Mouse (Mus musculus) spleen, adult 2 months (tissue): ENCODE data around the gene Klk1b11.
"Not testable (repeated sequence)": the region's sequence is repeated elsewhere in the genome, so short reads cannot be mapped to it uniquely, and the experiment has no call there.

Source experiments
- CTCF ChIP-seq: fragments of 200-500 bp; IDR thresholded peaks from 2 replicates; pipeline ENCODE4 v1.5.1; 2011; ENCODE audit warnings: mild to moderate bottlenecking, inconsistent platforms; ENCODE audit not compliant: insufficient read depth, insufficient read length, insufficient replicate concordance; ENCODE audit errors: extremely low read depth
- POLR2A ChIP-seq: fragments of 200-500 bp; IDR thresholded peaks from 2 replicates; pipeline ENCODE4 v1.6.1; 2011; ENCODE audit warnings: low read depth, low read length, inconsistent platforms

DNA sequence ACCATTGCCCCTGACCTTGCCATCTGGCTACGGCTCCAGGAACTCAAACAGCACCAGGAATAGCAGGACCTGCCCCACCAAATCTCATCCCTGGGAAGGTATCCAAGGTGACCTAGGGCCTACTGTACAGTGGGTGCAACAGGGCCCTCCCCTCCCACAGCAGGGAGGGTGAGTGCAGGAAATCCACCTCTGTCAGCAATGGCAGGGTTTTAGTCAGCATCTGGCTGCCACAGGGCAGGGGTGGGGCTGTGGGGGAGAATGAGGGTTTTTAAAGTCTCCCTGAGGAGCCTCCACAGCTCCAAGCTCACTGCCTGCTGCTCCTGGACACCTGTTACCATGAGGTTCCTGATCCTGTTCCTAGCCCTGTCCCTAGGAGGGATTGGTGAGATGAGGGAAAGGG lies 19.9 kb upstream of the Klk1b11 start, which contains the start of gene Klk1b9:
- not testable (repeated sequence) for TF ChIP-seq POLR2A, CTCF
